Mouse (Mus musculus) cerebellum, adult 8-10 months (tissue): Measurements from ENCODE around the gene Mettl3.

ENCODE experiments used
- DNase-seq: peaks from one replicate; pipeline ENCODE4 v3.0.0; 2022

Gene Mettl3

DNA sequence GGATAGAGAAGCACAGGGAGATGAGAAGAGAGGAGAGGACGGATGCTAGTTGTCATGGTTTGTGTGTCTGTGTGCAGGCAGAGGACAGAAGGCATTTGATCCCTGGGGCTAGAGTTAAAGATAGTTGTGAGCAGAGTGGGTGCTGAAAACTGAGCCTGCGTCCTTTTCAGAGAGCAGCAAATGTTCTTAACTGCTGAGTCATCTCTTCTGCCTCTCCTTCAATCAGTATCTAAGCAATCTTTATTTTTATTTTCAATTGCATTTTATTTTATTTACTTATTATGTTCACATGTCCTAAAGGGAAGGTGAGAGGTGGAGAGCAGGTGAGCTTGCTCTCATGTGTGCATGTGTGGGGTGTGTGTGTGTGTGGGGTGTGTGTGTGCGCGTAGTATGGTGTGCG lies 21.3 kb downstream of the Mettl3 start:
- no peak for DNase-seq

DNA sequence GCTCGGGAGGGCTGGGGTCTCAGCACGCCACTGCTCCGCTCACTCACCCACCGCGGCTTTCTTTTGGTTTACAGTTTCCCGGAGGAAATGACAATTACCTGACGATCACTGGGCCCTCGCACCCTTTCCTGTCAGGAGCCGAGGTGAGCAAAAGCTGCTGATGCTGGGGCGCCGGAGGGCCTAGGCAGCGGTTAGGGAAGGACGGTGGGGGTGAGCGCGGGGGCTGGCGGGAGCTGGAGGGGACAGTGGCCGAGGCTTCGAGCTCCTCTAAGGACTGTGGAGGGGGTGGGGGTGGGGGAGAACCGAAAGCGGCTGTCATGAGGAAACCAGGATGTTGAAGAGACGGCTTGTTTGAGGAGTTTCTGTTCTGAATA lies 25.2 kb downstream of the Mettl3 start:
- no peak for DNase-seq

DNA sequence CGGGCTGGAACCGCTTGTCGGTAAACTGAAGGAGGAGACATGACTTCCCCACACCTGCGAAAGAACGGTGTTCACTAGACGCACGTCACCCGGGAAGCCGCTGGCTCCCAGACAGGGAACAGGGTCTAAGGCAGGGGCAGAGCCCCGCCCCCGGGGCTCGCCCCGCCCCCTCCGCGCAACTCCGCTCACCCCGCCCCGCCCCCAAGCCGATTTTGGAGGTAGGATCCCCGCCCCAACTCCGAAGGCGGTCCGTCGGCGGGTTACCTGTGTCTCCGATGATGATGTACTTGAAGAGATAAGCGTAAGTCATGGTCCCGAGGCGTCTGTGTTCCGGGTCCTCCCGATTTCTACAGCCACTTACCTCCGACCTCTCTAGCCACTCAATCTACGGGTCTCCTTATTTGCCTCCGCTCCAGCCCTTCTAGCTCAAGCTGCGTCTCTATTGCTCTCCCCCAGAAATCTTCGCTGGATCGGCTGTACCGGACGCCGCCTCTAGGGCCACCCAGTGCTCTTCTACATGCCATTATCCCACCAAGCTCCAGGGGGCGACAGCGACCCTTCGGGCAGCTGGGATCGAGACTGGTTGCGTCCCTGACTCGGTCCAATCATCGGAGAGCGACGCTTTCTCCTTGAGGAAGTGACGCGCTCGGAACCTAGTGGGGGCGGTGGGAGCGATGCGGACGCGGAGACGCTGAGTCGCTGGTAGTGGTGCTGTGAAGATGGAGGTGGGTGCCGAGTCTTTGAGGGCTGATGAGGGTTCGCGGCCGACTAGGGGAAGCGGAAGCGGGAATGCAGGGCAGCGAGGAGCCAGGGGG lies 25.8 kb downstream of the Mettl3 start, which contains the start of the genes Tox4 and Rab2b:
TSS of gene Tox4 (plus strand) at position 215 of the 815 bp plus-strand sequence.
TSS of gene Rab2b (minus strand) at position 614 of the 815 bp plus-strand sequence.
- DNase-seq: peak; percentile 98

DNA sequence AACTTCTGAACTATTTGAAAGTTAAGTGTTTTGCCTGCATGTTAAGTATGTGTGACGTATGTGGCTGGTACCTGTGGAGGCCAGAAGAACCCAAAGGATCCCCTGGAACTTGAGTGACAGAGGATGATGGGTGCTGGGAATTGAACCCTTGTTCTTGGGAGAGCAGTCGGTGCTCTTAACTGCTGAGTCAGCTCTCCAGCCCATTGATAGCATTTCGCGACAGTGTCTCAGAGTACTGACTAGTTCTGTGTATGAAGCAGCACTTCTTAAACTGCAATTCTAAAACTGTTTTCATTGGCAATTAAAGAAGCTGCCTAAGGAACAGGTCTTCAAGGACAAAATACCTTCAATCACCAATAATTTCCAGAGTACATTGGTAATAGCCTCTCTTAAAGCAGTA lies 27.7 kb downstream of the Mettl3 start:
- DNase-seq: no peak

DNA sequence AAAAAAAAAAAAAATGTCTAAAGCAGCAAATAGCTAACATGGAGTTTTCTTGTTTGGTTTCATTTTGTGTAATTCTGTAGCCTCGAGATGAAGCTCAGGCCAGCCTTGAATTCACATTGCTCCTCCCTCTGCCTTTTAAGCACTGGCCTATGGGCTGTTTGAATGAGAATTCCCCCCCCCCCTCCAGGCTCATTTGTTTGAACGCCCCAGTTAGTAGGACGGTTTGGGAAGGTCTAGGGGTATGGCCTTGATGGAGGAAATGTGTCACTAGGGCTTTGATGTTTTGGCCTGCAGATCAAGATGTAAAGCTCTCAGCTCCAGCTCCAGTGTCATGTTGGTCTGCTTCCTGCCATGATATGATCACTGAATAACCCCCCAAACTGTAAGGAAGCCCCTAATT lies 32.1 kb downstream of the Mettl3 start:
- no peak for DNase-seq

DNA sequence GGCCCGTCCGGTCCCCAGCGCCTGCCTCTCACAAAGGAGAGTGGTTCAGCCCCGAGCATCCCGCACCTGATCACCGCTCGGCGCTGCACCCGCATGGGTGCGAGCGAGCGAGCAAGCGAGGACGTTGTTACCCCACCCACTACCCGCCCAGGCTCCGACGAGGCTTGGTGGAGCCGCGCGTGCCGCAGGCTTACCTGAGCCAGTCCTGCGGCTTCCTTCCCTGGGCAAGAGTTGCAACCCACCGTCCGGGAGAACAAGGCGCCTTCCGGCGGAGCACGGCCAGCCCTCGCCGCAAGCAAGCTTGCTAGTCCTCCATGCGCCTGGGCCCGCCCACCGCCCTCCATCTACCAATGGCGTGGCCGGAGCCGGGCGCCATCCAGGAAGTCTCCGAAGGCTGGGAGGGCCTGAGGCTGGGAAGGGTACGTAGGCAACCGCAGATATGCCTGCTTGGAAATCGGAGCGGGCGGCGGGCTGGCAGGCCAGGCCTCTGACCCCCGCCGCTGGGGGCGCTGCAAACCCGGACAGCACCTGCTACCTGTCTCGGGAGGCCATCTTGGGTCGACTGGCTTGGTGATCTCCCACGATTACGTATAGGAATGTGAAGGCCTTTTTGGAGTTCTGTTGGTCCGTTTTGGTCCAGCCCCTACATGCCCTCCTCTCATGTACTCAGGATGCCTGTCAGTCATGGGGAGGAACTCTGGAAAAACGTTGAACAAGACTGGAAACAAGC lies 47.3 kb downstream of the Mettl3 start, which contains the start of gene Chd8:
TSS of gene Chd8 (minus strand) at position 297 of the 730 bp plus-strand sequence.
- peak; percentile 98 for DNase-seq

DNA sequence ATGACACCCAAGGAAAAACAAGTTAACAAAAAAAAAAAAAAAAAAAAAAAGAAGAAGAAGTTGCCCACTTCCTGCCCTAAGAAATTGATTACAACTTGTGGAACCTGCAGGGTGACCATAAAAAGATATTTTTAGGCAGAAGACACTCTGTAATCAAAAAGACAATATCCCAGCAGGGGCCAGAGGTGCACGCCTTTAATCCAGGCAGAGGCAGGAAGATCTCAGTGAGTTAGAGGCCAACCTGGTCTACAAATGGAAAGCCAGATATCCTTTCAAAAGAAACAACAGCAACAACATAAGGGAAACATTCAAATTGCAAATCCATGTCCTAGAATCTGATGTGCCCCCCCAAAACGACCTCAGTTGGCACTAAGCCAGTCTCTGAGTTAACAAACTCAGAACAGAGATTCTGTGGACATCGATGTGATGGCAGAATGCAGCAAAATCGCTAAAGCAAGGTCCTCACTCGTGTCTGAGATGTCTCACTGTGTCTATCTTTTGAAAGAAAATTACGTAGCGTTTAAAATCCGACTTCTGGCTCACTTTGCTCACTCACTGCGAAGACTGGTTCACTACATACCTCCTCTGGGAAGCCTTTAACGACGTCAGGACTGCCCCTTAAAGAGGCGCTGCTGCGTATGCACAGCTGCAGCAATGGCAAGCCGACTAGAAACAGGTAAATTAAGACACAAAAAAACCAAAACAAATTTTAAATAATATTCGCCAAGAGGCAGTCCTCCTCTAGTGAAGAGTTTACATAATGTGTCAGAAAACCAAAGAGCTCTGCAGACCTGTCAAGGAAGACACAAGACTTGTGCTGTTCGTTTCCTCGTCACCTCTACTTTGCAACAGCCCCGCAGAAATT lies 48.4 kb downstream of the Mettl3 start:
- DNase-seq: peak; percentile 23

DNA sequence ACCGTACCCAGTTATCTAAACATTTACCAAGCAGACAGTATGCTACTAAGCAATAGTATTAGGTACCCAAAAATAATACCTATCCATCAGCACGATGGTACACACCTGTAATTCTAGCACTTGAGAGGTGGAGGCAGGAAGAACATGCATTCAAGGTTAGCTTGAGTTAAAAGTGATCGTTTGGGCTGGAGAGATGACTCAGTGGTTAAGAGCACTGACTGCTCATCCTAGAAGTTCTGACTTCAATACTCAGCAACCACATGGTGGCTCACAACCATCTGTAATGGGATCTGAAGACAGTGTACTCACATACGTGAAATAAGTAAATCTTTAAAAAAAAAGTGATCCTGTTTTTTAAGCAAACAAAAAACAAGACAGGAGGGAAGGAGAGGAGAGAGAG lies 58.8 kb downstream of the Mettl3 start:
- no peak for DNase-seq
